Mouse (Mus musculus): ENCODE results near the gene March9. TPM values are rescaled to one million over a fixed set of nuclear protein-coding genes. Genes with fewer than 3 reads are reported as not detected.
A peak's percentile ranks its signal among the peaks of the same experiment; 100 is the strongest.

Gene March9
- polyA plus RNA-seq, 1 experiment from 2014 or later = 3.7 TPM

- WGBS = 69% methylated on average over 7 of the region's 7 CpGs
- Histone ChIP-seq H3K4me3 (ENCODE audit: low read depth, low read length) (no peak overlapping the region), H3K27me3 (ENCODE audit: control insufficient read depth, insufficient read depth, low read length) (peaks cover 34% of the 10 kb centered on the region), H3K9ac (ENCODE audit: low read length) (no peak overlapping the region), H3K27ac (ENCODE audit: low read depth, low read length) (no peak overlapping the region), H3K4me2 (no peak overlapping the region), H3K4me1 (ENCODE audit: control insufficient read depth, insufficient read depth, low read length) (peaks cover 8% of the 10 kb centered on the region), H3K36me3 (ENCODE audit: control insufficient read depth, insufficient read depth, low read length) (no peaks in the 10 kb centered on the region; the same call in 1 of the 2 replicates), H3K9me3 (ENCODE audit: control insufficient read depth, low read length) (no peaks in the 10 kb centered on the region)
- DNase-seq (ENCODE audit: low spot score, missing footprints) (no peak), ATAC-seq (ENCODE audit: low FRiP score) (no peak)
Observed at GRCm38 (mm10) chr10:127094382-127094802, 34.4 kb upstream of the March9 start.

- H3K27ac ChIP-seq (ENCODE audit: low read depth, low read length) = no peak overlapping the region
- H3K9me3 ChIP-seq (ENCODE audit: control insufficient read depth, low read length) = no peaks in the 10 kb centered on the region
- no peak overlapping the region for H3K9ac ChIP-seq (ENCODE audit: low read length)
- H3K4me2 ChIP-seq = no peak overlapping the region
- peaks cover 8% of the 10 kb centered on the region for H3K4me1 ChIP-seq (ENCODE audit: control insufficient read depth, insufficient read depth, low read length)
- peaks cover 40% of the 10 kb centered on the region for H3K27me3 ChIP-seq (ENCODE audit: control insufficient read depth, insufficient read depth, low read length)
- no peak overlapping the region for H3K4me3 ChIP-seq (ENCODE audit: low read depth, low read length)
- ATAC-seq (ENCODE audit: low FRiP score) (no peak), DNase-seq (ENCODE audit: low spot score, missing footprints) (no peak)
- 49% methylated on average over 4 of the region's 4 CpGs for WGBS
- H3K36me3 ChIP-seq (ENCODE audit: control insufficient read depth, insufficient read depth, low read length) = no peaks in the 10 kb centered on the region; the same call in 1 of the 2 replicates
Observed at GRCm38 (mm10) chr10:127092742-127093141, 32.8 kb upstream of the March9 start.

GRCm38 (mm10) chr10:127091507-127092396, 31.8 kb upstream of the March9 start:
- Histone ChIP-seq H3K36me3 (ENCODE audit: control insufficient read depth, insufficient read depth, low read length) (no peaks in the 10 kb centered on the region; the same call in 1 of the 2 replicates), H3K27ac (ENCODE audit: low read depth, low read length) (no peak overlapping the region), H3K4me2 (peak overlapping the region; percentile 23), H3K4me3 (ENCODE audit: low read depth, low read length) (0 out of 2 replicates have a peak overlapping the region, but pooled peaks have one; percentile 13), H3K9me3 (ENCODE audit: control insufficient read depth, low read length) (no peaks in the 10 kb centered on the region), H3K4me1 (ENCODE audit: control insufficient read depth, insufficient read depth, low read length) (peaks cover 8% of the 10 kb centered on the region), H3K27me3 (ENCODE audit: control insufficient read depth, insufficient read depth, low read length) (peaks cover 40% of the 10 kb centered on the region), H3K9ac (ENCODE audit: low read length) (no peak overlapping the region)
- DNase-seq (ENCODE audit: low spot score, missing footprints) (no peak), ATAC-seq (ENCODE audit: low FRiP score) (peak; percentile 23; the same call in 1 of the 2 replicates)
- WGBS = 8% methylated on average over 50 of the region's 51 CpGs

- Histone ChIP-seq H3K4me2 (peak overlapping the region; percentile 23), H3K9me3 (ENCODE audit: control insufficient read depth, low read length) (no peaks in the 10 kb centered on the region), H3K27me3 (ENCODE audit: control insufficient read depth, insufficient read depth, low read length) (peaks cover 40% of the 10 kb centered on the region), H3K36me3 (ENCODE audit: control insufficient read depth, insufficient read depth, low read length) (no peaks in the 10 kb centered on the region), H3K4me1 (ENCODE audit: control insufficient read depth, insufficient read depth, low read length) (peaks cover 8% of the 10 kb centered on the region), H3K9ac (ENCODE audit: low read length) (no peak overlapping the region), H3K4me3 (ENCODE audit: low read depth, low read length) (0 out of 2 replicates have a peak overlapping the region, but pooled peaks have one; percentile 13), H3K27ac (ENCODE audit: low read depth, low read length) (no peak overlapping the region)
- WGBS = 9% methylated on average over 57 of the region's 57 CpGs
- DNase-seq (ENCODE audit: low spot score, missing footprints) = no peak
- 0 out of 2 replicates have a peak, but pooled peaks have one; percentile 8 for ATAC-seq (ENCODE audit: low FRiP score)
Observed at GRCm38 (mm10) chr10:127090560-127091411, 30.8 kb upstream of the March9 start.

- Histone ChIP-seq H3K27me3 (ENCODE audit: control insufficient read depth, insufficient read depth, low read length) (peaks cover 43% of the 10 kb centered on the region), H3K4me2 (no peak overlapping the region), H3K9me3 (ENCODE audit: control insufficient read depth, low read length) (no peaks in the 10 kb centered on the region), H3K27ac (ENCODE audit: low read depth, low read length) (no peak overlapping the region), H3K36me3 (ENCODE audit: control insufficient read depth, insufficient read depth, low read length) (no peaks in the 10 kb centered on the region), H3K9ac (ENCODE audit: low read length) (no peak overlapping the region), H3K4me1 (ENCODE audit: control insufficient read depth, insufficient read depth, low read length) (peaks cover 20% of the 10 kb centered on the region), H3K4me3 (ENCODE audit: low read depth, low read length) (no peak overlapping the region)
- WGBS = 80% methylated on average over 6 of the region's 6 CpGs
- DNase-seq (ENCODE audit: low spot score, missing footprints) = no peak
- ATAC-seq (ENCODE audit: low FRiP score) = no peak
Observed at GRCm38 (mm10) chr10:127085633-127086032, 25.6 kb upstream of the March9 start.

GRCm38 (mm10) chr10:127085052-127085451, 25.1 kb upstream of the March9 start:
- ATAC-seq (ENCODE audit: low FRiP score) = no peak
- H3K27me3 ChIP-seq (ENCODE audit: control insufficient read depth, insufficient read depth, low read length) = peaks cover 43% of the 10 kb centered on the region

GRCm38 (mm10) chr10:127083915-127084306, 23.9 kb upstream of the March9 start:
- 62% methylated on average over 5 of the region's 5 CpGs for WGBS
- ATAC-seq (ENCODE audit: low FRiP score) = no peak

More at GRCm38 (mm10) chr10:127085052-127085451, 25.1 kb upstream of the March9 start:
- Histone ChIP-seq H3K4me1 (ENCODE audit: control insufficient read depth, insufficient read depth, low read length) (peaks cover 24% of the 10 kb centered on the region), H3K4me3 (ENCODE audit: low read depth, low read length) (no peak overlapping the region), H3K4me2 (no peak overlapping the region), H3K9me3 (ENCODE audit: control insufficient read depth, low read length) (no peaks in the 10 kb centered on the region), H3K9ac (ENCODE audit: low read length) (no peak overlapping the region), H3K36me3 (ENCODE audit: control insufficient read depth, insufficient read depth, low read length) (no peaks in the 10 kb centered on the region), H3K27ac (ENCODE audit: low read depth, low read length) (no peak overlapping the region)
- WGBS = 85% methylated on average over 9 of the region's 9 CpGs
- DNase-seq (ENCODE audit: low spot score, missing footprints) = peak; percentile 82

GRCm38 (mm10) chr10:127083292-127083914, 23.4 kb upstream of the March9 start:
- no peak overlapping the region for H3K9ac ChIP-seq (ENCODE audit: low read length)
- peak; percentile 82 for DNase-seq (ENCODE audit: low spot score, missing footprints)
- H3K9me3 ChIP-seq (ENCODE audit: control insufficient read depth, low read length) = no peaks in the 10 kb centered on the region
- no peak overlapping the region for H3K4me2 ChIP-seq
- no peak overlapping the region for H3K4me3 ChIP-seq (ENCODE audit: low read depth, low read length)
- no peak overlapping the region for H3K27ac ChIP-seq (ENCODE audit: low read depth, low read length)
- peaks cover 40% of the 10 kb centered on the region for H3K27me3 ChIP-seq (ENCODE audit: control insufficient read depth, insufficient read depth, low read length)
- no peak for ATAC-seq (ENCODE audit: low FRiP score)
- peaks cover 28% of the 10 kb centered on the region for H3K4me1 ChIP-seq (ENCODE audit: control insufficient read depth, insufficient read depth, low read length)
- WGBS = 23% methylated on average over 8 of the region's 8 CpGs
- H3K36me3 ChIP-seq (ENCODE audit: control insufficient read depth, insufficient read depth, low read length) = no peaks in the 10 kb centered on the region

More at GRCm38 (mm10) chr10:127083915-127084306, 23.9 kb upstream of the March9 start:
- no peak overlapping the region for H3K4me2 ChIP-seq
- H3K27ac ChIP-seq (ENCODE audit: low read depth, low read length) = no peak overlapping the region
- no peak overlapping the region for H3K9ac ChIP-seq (ENCODE audit: low read length)
- H3K36me3 ChIP-seq (ENCODE audit: control insufficient read depth, insufficient read depth, low read length) = no peaks in the 10 kb centered on the region
- H3K9me3 ChIP-seq (ENCODE audit: control insufficient read depth, low read length) = no peaks in the 10 kb centered on the region
- H3K4me1 ChIP-seq (ENCODE audit: control insufficient read depth, insufficient read depth, low read length) = peaks cover 27% of the 10 kb centered on the region
- no peak overlapping the region for H3K4me3 ChIP-seq (ENCODE audit: low read depth, low read length)
- DNase-seq (ENCODE audit: low spot score, missing footprints) = no peak
- peaks cover 41% of the 10 kb centered on the region for H3K27me3 ChIP-seq (ENCODE audit: control insufficient read depth, insufficient read depth, low read length)
